Mouse (Mus musculus) v-Abl transformed pro-B cells (cell line): ENCODE measurements around the gene Parn.
"Not testable (repeated sequence)": the region's sequence is repeated elsewhere in the genome, so short reads cannot be mapped to it uniquely, and the experiment has no call there.

Experiments used
- in situ Hi-C, 2 experiments: fragments of 400-800 bp; cut with MboI; formaldehyde crosslinking; loops; one replicate each; pipeline ENCODE4 v1.15.1; 2025; ENCODE audit not compliant: unreplicated experiment in 2 of 2

Gene Parn

DNA sequence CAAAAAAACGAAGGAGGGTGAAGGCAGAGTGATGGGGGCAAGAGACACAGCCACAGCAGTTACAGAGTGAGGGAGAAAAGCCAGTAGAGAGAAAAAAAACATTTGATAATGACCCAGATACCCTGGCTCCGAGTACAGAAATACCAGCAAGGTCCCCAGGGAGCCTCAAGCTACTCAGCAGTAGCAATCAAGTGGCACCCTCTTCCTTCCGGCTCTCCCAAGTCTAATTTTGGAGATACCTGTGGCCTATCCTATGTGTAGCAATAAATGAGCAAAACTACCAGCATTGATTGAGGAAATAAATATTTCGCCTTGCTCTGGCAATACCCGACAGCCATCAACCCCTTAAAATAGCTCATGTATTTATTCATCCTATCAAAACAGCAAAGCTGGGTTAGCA lies 28.5 kb downstream of the Parn start:
- in situ Hi-C loops, result no loop called here

- in situ Hi-C loops, result not testable (repeated sequence)
These were observed 29.8 kb downstream of the Parn start for GRCm38 (mm10) chr16:13638198-13638597.

DNA sequence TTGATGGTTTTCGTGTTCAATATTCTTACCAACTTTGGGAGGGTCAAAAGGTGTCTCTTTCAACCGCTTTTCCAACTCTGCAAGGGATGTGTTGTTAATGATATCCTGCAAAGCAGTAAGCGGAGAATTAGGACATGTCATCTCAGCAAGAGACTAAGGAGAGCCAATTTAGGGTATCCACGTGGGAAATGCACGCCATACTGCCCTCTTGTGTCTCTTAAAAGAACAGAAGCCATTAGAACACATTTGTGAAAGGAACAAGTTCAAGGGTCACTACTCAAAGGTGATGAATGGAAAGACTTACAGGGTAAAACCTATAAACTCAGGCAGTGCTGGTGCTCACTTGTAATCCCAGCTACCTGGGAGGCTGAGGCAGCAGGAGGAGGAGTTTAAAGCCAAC lies 39.6 kb downstream of the Parn start:
- in situ Hi-C loops, result loop anchor here in 1 of 2 experiments (10.0 kb wide), 1 partner anchor 514 kb away; no protein-coding TSS in a partner anchor

GRCm38 (mm10) chr16:13621745-13622507 lies 46.0 kb downstream of the Parn start:
- in situ Hi-C loops, result loop anchor here in 1 of 2 experiments (10.0 kb wide), 1 partner anchor 507 kb away; no protein-coding TSS in a partner anchor

DNA sequence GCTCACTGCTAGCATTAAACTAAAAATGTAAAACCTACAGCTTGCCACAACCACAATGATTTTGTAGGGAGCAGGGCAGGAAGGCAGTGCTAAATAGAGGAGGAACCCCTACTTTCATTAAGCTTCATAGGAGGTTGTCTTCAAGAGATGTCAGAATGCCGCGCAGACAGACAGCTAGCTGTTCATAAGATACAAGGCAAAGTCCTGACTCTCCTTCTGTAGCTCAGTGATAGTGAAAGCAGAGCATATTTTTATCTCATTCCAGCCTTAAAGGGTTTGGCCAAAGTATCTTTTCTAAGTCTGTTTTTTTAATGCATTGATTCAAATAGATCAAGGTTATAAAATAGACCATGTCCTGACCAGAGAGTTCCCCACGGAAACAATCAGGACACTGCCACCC lies 47.8 kb downstream of the Parn start:
- in situ Hi-C loops, result loop anchor here in 1 of 2 experiments (10.0 kb wide), 1 partner anchor 505 kb away; no protein-coding TSS in a partner anchor

GRCm38 (mm10) chr16:13615276-13615675 lies 52.7 kb downstream of the Parn start:
- in situ Hi-C loops, result no loop called here

DNA sequence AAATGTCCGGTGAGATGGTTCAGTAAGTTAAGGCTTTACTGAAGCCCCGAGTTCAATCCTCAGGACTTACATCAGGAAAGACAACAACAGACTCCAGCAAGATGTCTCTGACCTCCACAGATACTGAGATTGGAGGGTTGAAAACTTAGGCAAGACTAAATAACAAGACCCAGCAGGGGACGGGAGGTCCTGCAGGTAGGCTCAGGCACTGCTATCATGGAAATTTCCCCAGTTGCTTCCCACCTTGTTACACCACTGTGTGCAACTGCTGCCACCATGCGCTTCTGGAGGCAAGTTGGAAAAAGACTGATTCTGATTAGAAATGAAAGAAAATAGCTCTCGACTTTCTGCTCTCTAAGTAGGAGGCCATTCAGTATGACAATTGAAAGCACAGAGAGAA lies 55.4 kb downstream of the Parn start:
- in situ Hi-C loops, result no loop called here

DNA sequence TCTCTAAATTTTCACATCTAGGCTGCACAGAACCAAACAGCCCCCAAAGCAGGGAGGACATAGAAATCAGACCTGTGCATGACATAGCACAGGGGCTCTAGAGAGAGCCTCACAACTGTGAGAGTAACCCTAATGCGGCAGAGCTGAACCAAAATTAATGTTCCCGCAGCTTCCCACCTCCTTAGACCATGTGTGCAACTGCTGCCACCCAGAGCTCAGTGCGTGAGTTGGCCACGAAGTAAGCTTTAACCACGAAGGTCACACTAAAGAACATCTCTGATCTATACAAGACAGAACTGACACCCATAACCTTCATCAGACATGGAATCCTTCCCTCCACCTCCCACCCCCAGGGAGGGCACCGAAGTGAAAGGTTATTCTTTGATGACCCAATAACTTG lies 55.9 kb downstream of the Parn start:
- in situ Hi-C loops, result no loop called here

DNA sequence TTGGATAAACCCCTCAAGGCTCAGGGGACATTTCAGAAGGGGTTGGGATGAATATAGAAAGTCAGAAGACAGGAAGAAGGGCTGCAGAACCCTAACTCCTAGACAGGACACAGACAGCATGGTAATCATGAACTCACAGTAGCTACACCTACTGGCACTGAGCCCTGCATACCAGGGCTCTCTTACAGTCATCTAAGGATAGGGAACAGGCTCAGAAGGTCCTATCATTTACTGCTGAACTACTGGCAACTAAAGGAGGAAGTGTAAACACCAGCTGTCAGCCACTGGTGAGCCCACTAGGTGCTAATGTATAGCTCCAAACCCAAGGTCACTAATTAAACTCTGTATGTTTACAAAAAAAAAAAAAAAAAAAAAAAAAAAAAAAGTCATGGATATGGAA lies 56.6 kb downstream of the Parn start:
- in situ Hi-C loops, result no loop called here

- in situ Hi-C loops, result no loop called here
These were observed 57.0 kb downstream of the Parn start for GRCm38 (mm10) chr16:13610951-13611381.

DNA sequence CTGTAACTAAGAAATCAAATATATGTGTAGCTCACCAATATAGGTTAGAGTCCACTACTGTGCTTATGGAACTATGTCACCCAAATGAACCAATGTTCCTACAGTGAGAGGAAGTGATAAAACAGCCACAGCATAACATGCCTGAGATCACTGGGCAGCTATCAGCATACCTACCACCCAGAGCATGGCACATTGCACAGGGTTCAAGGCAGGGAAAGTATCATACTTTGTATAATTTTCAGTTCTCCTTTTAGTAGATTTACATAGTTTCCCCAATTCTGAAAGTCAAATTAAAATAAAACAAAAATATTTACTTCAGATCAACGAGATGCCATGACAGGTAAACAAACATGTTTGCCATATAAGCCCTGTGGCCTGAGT lies 59.3 kb downstream of the Parn start:
- in situ Hi-C loops, result no loop called here

- in situ Hi-C loops, result no loop called here
These were observed 59.8 kb downstream of the Parn start for GRCm38 (mm10) chr16:13607987-13608704.

DNA sequence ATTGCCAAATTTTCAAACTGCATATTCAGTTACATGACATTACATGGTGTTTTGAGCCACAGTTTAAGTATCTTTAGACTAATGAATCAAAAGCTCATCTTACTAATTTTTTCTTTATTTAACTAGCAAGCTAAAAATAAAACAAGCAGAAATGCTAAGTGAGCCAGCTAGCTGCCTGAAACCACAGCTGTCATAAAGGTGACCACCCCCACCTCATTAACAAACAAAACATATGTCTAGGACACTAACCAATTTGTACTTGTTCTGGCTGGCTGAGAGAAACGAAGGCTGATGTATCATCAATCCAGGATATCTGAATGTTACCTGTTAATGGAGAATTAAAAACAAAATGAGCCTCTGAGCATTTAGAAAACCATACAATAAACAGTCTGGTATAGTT lies 65.2 kb downstream of the Parn start:
- in situ Hi-C loops, result no loop called here

DNA sequence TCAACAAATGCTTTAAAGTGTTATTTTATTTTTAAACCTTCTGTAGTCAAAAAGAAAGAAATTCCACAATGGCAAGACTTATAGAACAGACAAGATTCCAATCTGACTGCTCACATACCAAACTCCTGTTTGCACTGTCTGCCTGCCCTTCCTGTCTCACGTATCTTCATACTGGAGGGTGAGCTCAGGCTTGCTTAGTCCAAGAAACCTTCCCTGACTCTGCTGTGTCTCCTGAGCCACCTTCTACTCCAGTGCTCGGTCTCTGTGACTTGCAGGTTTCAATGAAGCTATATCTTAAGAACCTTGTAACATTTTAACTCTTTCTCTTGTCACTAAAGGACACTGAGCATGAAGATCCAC lies 78.9 kb downstream of the Parn start:
- in situ Hi-C loops, result no loop called here

GRCm38 (mm10) chr16:13588182-13589048 lies 79.6 kb downstream of the Parn start:
- in situ Hi-C loops, result no loop called here

- in situ Hi-C loops, result no loop called here
These were observed 82.7 kb downstream of the Parn start for GRCm38 (mm10) chr16:13585234-13585633.

- in situ Hi-C loops, result no loop called here
These were observed 87.2 kb downstream of the Parn start for GRCm38 (mm10) chr16:13580784-13581183.

DNA sequence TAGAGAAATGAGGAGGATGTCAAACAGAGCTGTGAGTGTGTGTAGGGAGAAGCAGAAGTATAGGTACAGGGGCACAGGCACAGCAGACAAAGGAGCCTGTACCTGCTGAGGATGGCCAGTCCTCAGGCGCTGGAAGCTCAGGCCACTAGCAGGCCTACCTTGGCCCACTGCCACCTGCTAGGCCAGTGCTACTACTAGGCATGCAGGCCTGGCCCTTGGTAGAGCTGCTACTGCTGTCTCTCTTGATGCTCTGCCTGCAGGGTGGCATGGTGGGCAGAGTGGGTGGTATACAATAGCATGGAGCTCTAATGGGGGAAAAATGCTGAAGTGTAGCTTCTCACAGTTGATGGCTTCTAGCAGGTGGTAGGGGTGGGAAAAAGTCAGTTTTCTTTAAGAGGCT lies 88.0 kb downstream of the Parn start:
- in situ Hi-C loops, result no loop called here

- in situ Hi-C loops, result no loop called here
These were observed 92.7 kb downstream of the Parn start for GRCm38 (mm10) chr16:13575306-13575705.

DNA sequence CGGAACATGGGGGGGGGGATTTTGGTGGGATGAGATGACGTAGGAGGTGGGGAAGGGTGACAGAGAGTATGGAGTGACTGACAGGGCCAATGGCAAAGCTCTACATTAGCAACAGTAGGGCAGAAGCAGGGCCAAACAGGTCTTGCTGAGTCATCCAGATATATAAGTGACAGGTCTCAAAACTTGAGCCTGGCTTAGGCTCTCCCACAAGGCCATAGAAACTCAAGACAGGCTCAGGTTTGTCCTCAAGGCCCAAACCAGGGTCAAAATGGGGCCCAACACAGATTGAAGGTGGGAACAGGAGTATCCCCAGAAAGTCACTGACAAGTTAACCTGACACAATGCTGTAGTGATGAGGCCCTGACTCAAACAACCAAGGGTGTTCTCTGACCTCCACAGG lies 99.7 kb downstream of the Parn start:
- in situ Hi-C loops, result no loop called here

DNA sequence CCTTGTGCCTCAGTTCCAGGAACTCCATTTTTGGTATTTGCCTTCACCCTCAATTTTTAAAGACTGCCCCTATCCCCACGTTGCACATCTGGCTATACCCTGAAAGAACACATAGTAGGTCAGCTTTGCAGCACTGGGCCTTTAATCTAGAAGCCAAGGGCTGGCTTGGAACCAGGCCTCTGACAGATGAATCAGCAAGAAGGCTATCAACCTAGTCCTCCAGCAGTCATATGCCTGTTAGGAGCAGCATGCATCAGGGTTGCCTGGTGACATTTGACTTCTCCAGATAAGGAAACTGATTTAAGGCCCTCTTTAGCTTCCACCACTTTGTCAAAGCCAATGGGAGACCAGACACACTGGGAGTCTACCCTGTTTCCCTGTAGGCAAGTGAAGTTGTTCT lies 100.4 kb downstream of the Parn start:
- in situ Hi-C loops, result no loop called here
